Mouse (Mus musculus): ENCODE results near the gene Irak1.

Gene Irak1

DNA sequence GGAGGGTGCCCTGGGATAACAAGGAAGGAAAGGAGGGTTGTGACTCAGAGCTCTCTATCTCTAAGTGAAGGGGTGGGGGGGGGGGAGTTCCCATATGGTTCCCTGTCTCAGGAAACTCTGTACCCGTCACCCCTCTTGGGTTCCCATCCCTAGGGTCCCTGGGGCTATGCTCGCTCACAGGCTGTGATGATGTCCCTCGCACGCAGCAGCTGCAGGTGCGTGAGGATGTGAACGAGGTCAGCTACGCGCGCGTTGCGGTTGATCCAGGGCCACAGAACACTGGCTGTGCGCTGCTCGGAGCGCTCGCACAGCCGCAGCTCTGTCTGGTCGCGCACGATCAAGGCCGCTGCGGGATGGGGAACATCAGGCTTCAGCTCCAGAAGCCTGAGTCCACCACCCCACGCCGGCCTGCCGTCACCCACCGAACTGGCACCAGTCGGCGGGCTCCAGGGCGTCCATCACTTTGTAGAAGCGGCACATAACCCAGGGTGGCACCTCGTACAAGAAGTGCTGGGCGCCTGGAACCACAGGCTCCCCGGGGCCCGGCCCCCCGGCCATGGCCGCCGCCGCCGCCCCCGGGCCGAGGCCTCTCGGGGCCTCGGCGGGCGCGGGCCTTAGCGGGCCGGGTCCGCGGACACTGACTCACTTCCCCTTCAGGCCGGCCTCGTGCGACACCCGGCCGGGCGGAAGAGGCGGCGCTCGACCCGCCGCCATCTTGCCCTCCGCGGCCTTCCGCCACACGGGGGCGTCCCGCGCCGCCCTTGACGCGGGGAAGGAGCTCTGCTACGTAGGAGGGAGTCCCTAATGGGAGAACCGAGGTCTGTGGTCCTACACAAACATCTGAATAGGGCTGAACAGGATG is at the start of gene Irak1:
Gene Irak1 (minus strand): TSS at position 731 of the 862 bp plus-strand sequence.
- DNase-seq (ENCODE audit: low spot score in 2 of 2), result peak; percentile 40 to 43

DNA sequence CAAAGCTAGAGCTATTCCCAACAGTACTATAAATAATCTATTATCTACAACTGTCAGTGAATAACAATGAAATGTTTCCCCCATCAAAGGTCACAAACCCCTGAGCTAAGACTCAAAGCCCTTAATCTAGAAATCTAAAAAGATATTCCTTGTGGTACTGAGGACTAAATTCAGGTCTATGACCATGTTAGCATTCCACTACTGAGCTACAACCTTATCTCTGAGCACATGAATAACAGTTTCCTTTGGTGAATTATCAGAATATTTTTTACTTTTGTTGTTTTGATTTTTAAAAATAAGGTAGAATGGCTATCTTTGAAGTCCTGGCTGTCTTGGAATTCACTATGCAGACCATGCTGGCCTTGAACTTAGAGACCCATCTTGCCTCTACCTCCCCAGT is 47.1 kb upstream of the Irak1 start:
- no peak for DNase-seq (ENCODE audit: low spot score in 2 of 2)

- peak; percentile 7 to 20 for DNase-seq (ENCODE audit: low spot score in 2 of 2)
These were observed 44.2 kb upstream of the Irak1 start for GRCm38 (mm10) chrX:74067891-74068290.

GRCm38 (mm10) chrX:74045107-74045506 is 21.4 kb upstream of the Irak1 start:
- DNase-seq (ENCODE audit: low spot score in 2 of 2), result no peak

DNA sequence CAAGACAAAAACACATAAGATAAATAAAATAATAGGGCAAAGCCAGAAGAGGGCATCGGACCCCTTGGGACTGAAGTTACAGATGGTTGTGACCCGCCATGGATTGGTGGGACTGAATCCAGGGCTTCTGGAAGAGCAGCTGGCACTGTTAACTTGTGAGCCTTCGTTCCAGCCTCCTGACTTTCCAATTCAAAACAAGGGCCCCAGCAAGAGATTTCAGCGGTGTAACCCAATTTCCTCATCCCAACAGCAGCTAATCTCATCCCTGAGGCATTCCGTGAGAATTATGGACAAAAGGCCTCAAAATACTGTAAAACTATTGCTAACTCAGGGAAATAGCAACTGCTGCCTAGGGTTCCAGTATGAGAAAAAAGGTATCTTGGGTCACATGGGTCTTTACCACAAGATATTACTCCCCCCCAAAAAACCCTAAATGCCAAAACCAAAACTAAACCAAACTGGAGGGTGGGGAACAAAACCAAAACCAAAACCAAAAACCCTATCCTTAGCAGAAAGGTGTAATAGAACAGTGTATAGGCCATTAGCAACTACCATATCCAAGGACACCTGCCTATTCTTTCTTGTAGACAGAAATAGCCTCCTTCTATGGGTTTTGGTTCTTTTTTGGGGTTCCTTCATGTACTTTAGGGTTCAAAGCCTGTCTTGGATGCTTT is 14.1 kb upstream of the Irak1 start:
- no peak for DNase-seq (ENCODE audit: low spot score in 2 of 2)

DNA sequence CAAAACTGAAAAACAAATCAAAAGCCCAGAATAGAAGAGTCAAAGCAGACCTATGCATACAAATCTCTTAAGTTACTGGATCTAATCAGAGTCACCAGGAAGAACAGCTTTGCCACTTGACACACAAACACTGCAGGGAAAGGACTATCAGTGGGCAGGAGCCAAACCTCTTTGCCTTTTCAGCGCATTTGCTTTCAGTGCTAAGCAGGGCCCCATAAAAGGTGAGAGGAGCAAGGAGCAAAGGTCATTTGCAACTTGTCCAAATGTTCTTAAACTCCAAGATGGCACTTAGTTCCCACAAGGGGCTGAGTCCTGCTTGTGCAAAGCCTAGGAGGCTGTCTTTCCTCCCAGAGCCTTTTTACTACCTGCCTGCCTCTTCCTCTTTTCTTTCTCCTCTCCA is 6.3 kb upstream of the Irak1 start:
- DNase-seq (ENCODE audit: low spot score in 2 of 2), result no peak

DNA sequence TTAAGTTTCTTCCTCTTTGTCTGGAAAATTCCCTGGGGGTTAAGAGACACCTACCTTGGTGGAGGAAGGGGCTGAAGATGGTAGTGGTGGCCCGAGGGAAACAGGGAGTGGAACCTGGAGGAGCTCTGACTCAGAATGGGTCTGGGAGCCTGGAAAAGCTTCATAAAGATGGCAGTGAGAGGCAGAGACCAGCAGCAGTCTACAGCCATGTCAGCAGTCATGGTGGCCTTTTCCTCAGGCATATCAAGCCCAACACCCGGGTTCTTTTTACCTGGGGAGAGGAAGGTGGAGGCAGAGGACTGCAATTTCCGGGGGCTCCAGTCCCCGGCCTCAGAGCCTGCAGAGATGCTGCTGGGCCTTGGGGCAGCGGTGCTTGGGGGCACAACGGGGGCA is 927 bp downstream of the Irak1 start:
- DNase-seq (ENCODE audit: low spot score in 2 of 2), result no peak

GRCm38 (mm10) chrX:74014597-74014996 is 9.1 kb downstream of the Irak1 start:
- no peak for DNase-seq (ENCODE audit: low spot score in 2 of 2)

DNA sequence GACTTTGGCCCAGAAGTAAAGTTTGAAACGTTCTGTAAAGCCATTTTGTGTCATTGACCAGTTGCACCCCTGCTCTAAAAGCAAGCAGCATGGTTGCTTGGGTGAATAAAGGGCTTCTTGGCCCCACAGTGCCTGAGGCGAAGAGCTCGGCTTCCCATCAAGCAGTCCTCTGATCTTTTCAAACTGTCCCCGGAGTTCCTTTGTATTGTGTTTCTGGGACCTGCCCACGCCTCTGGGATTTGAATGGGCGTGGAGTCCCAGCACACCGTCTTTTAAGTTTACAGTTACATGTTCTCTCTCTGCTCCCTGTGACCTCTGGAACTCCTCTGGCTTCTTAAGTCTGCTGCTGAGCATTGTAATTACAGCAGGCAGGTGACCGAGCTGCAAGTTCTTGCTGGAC is 15.7 kb downstream of the Irak1 start:
- DNase-seq (ENCODE audit: low spot score in 2 of 2), result no peak

GRCm38 (mm10) chrX:74006401-74006800 is 17.3 kb downstream of the Irak1 start:
- no peak for DNase-seq (ENCODE audit: low spot score in 2 of 2)

GRCm38 (mm10) chrX:74003644-74004043 is 20.1 kb downstream of the Irak1 start:
- no peak for DNase-seq (ENCODE audit: low spot score in 2 of 2)

GRCm38 (mm10) chrX:74001024-74001423 is 22.7 kb downstream of the Irak1 start:
- DNase-seq (ENCODE audit: low spot score in 2 of 2), result no peak

DNA sequence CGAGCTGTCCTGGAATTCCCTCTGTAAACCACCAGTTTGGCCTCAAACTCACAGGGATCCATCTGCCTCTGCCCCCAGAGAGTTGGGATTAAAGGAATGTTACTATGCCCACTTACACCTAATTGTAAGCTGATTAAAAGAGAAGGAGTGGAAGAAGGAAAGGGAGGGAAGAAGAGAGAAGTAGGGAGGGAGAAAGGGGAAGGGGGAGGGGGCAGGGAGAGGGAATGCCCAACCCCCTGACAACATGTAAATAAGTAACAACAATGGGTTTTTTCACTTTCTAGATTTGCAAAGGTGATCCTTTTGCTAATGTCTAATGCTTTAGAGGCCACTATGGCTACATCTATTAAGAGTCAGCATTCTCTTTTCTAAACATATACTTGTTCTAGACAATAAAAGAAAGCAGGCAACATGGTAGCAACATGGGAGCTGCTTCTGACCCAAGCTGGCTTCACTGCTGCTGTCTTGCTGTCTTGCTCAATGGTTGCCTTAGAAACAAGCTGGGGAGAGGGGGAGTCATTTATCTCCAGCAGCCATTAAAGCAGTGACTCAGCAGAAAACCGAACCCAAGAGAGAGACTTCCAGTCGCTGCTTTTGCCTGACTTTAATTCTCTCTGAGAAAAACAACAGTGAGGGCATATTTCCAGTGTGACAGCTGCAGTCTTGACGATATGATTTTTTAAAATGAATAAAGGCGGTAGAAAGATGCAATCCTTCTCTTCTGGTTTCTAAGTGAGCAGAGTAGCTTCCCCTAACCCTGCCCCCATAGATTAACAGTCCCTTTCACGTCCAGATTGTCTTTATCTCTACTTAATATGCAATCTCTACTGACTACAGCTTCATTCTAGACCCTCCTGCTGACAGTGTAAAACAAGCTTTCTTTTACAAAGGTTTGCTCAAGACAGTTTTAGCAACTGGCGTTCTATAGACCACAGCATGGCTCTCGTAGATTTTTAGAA is 24.5 kb downstream of the Irak1 start:
- DNase-seq (ENCODE audit: low spot score in 2 of 2), result peak; percentile 43 to 51

GRCm38 (mm10) chrX:73977783-73978182 is 45.9 kb downstream of the Irak1 start:
- no peak for DNase-seq (ENCODE audit: low spot score in 2 of 2)

GRCm38 (mm10) chrX:73976283-73976682 is 47.4 kb downstream of the Irak1 start:
- no peak for DNase-seq (ENCODE audit: low spot score in 2 of 2)

GRCm38 (mm10) chrX:73972774-73973173 is 50.9 kb downstream of the Irak1 start:
- no peak for DNase-seq (ENCODE audit: low spot score in 2 of 2)

- DNase-seq (ENCODE audit: low spot score in 2 of 2), result no peak
These were observed 52.9 kb downstream of the Irak1 start for GRCm38 (mm10) chrX:73970781-73971180.

DNA sequence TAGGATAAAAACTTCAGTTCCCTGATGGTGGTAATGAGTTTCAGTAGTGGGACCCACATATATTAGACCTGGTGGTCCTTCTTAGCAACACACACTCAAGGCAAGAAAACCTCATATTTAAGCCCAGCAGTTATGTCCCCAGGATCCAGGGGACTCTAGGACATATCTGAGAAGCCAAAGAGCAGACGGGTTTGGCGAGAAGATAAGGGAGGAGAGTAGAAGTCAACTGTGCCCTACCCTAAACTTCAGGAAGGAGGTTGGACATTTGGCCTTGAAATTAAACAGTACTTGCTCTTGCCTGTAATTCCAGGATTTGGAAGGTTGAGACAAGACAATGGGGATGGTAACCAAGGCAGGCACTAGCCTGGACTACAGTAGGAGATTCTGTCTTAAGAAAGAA is 54.0 kb downstream of the Irak1 start:
- no peak for DNase-seq (ENCODE audit: low spot score in 2 of 2)

DNA sequence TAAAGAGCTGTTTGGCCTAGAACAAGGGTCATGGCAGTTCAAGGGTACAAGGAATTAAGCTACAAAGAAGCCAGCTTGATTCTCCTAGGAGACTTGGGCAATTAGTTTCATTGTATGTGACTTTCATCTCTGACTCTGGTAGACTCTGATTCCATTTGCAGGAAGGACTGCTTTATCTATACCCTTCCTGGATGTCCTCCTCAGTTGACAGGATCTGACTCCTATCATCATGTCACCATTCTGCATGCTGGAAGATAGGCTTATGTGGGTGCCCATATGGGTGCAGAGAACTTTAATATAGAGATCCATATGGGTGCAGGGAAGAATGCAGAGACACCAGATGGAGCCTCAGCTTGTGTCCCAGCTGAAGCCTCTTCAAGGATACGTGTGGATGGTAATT is 54.6 kb downstream of the Irak1 start:
- DNase-seq (ENCODE audit: low spot score in 2 of 2), result no peak

DNA sequence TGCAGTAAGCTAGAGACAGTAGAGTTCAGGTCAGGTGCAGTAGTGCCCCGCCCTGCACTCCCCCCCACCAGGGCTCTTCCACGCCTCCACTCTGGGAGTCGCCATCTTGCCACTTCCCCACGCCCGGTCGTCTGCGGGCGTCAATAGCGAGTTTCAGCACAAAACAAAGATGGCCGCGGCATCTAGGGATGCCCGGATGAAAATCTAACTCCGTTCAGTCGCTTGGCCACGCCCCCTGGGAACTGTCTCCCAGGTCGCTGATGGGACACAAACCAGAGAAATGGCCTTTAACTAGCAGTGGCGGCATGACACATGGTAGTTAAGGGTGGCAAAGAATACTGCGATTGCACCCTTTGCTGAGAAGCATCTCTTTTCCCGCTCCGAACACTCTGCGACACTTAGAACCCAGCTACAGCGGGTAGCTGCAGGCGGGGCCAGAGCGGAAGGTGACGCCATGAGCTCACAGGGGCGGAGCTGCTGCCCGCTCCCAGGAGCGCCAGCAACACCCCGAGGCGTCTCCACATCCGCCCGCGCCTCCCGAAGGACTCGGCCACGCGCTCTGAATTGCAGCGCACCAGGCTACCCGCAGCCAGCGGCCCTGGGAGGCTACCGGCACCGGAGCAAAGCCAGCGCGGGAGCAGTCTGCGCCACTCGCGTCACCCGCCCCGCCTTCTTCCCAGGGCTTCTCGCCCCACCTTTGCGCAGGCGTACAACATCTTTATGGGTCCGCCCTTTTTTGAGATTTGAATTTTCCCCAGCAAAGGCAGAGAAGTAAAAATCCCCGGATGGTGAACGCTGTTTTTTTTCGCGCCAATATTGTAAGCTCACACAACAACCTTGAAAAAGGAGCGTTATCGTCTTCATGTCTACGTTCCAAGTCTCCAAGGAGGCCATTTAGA is 56.3 kb downstream of the Irak1 start:
- DNase-seq (ENCODE audit: low spot score in 2 of 2), result peak; percentile 85 to 89

Measured in right cerebral cortex, adult 2 months (tissue).